Mouse (Mus musculus): ENCODE measurements around the gene Fam163a.
"Not testable (repeated sequence)": the region's sequence is repeated elsewhere in the genome, so short reads cannot be mapped to it uniquely, and the experiment has no call there.

Gene Fam163a

GRCm38 (mm10) chr1:156085770-156086169, 119.1 kb downstream of the Fam163a start:
- peak; percentile 54 for DNase-seq (ENCODE audit: extremely low read depth, low read depth)

GRCm38 (mm10) chr1:156084603-156085002, 120.2 kb downstream of the Fam163a start:
- DNase-seq (ENCODE audit: extremely low read depth, low read depth) = no peak

GRCm38 (mm10) chr1:156077655-156078054, 127.2 kb downstream of the Fam163a start:
- DNase-seq (ENCODE audit: extremely low read depth, low read depth) = no peak

- DNase-seq (ENCODE audit: extremely low read depth, low read depth) = peak; percentile 35
Observed at GRCm38 (mm10) chr1:156076474-156076873, 128.4 kb downstream of the Fam163a start.

- DNase-seq (ENCODE audit: extremely low read depth, low read depth) = no peak
Observed at GRCm38 (mm10) chr1:156074575-156074974, 130.3 kb downstream of the Fam163a start.

GRCm38 (mm10) chr1:156073169-156073821, 131.5 kb downstream of the Fam163a start:
- no peak for DNase-seq (ENCODE audit: extremely low read depth, low read depth)

- no peak for DNase-seq (ENCODE audit: extremely low read depth, low read depth)
Observed at GRCm38 (mm10) chr1:156070106-156070505, 134.7 kb downstream of the Fam163a start.

- no peak for DNase-seq (ENCODE audit: extremely low read depth, low read depth)
Observed at GRCm38 (mm10) chr1:156066133-156066532, 138.7 kb downstream of the Fam163a start.

GRCm38 (mm10) chr1:156062193-156062592, 142.6 kb downstream of the Fam163a start:
- no peak for DNase-seq (ENCODE audit: extremely low read depth, low read depth)

- no peak for DNase-seq (ENCODE audit: extremely low read depth, low read depth)
Observed at GRCm38 (mm10) chr1:156058207-156058606, 146.6 kb downstream of the Fam163a start.

- DNase-seq (ENCODE audit: extremely low read depth, low read depth) = no peak
Observed at GRCm38 (mm10) chr1:156046688-156047087, 158.1 kb downstream of the Fam163a start.

GRCm38 (mm10) chr1:156044211-156044611, 160.6 kb downstream of the Fam163a start:
- DNase-seq (ENCODE audit: extremely low read depth, low read depth) = no peak

- peak; percentile 44 for DNase-seq (ENCODE audit: extremely low read depth, low read depth)
Observed at GRCm38 (mm10) chr1:156043027-156043426, 161.8 kb downstream of the Fam163a start.

GRCm38 (mm10) chr1:156042481-156042880, 162.3 kb downstream of the Fam163a start:
- DNase-seq (ENCODE audit: extremely low read depth, low read depth) = no peak

GRCm38 (mm10) chr1:156041451-156042241, 163.2 kb downstream of the Fam163a start:
- no peak for DNase-seq (ENCODE audit: extremely low read depth, low read depth)

- DNase-seq (ENCODE audit: extremely low read depth, low read depth) = peak; percentile 92
Observed at GRCm38 (mm10) chr1:156040731-156041401, 164.0 kb downstream of the Fam163a start.

GRCm38 (mm10) chr1:156039989-156040388, 164.8 kb downstream of the Fam163a start:
- DNase-seq (ENCODE audit: extremely low read depth, low read depth) = not testable (repeated sequence)

GRCm38 (mm10) chr1:156037144-156037583, 167.7 kb downstream of the Fam163a start:
- DNase-seq (ENCODE audit: extremely low read depth, low read depth) = peak; percentile 60

GRCm38 (mm10) chr1:156035930-156036737, 168.7 kb downstream of the Fam163a start, which contains the start of gene Tor1aip1:
Tor1aip1 (minus strand) TSS chr1:156036480.
- peak; percentile 93 for DNase-seq (ENCODE audit: extremely low read depth, low read depth)

- DNase-seq (ENCODE audit: extremely low read depth, low read depth) = peak; percentile 58
Observed at GRCm38 (mm10) chr1:156035269-156035929, 169.4 kb downstream of the Fam163a start, which contains the start of gene Tor1aip2. Tor1aip2 (plus strand) TSS chr1:156035403.
